Mouse (Mus musculus) c-Kit-positive CD71-positive TER-119-negative erythroid progenitor cells, embryonic 14.5 days (primary cell): ENCODE measurements around the gene Svop.

Source experiments
- DNase-seq: peaks from one replicate; pipeline ENCODE4 v3.0.0-alpha.2; 2013; ENCODE audit warnings: low read depth

The Svop gene

GRCm38 (mm10) chr5:114102807-114103206 is 11.4 kb upstream of the Svop start:
- DNase-seq: no peak

- no peak for DNase-seq
These were observed 10.5 kb upstream of the Svop start for GRCm38 (mm10) chr5:114101873-114102272.

- DNase-seq: no peak
These were observed 9.2 kb upstream of the Svop start for GRCm38 (mm10) chr5:114100390-114101099.

- peak; percentile 65 for DNase-seq
These were observed 8.5 kb upstream of the Svop start for GRCm38 (mm10) chr5:114099709-114100389.

GRCm38 (mm10) chr5:114090421-114091013 is 853 bp downstream of the Svop start:
- DNase-seq: no peak

GRCm38 (mm10) chr5:114087875-114088480 is 3.4 kb downstream of the Svop start:
- DNase-seq: no peak

- DNase-seq: no peak
These were observed 5.9 kb downstream of the Svop start for GRCm38 (mm10) chr5:114085501-114085900.

GRCm38 (mm10) chr5:114077009-114077408 is 14.4 kb downstream of the Svop start:
- no peak for DNase-seq

- no peak for DNase-seq
These were observed 19.1 kb downstream of the Svop start for GRCm38 (mm10) chr5:114072262-114072661.

- no peak for DNase-seq
These were observed 20.5 kb downstream of the Svop start for GRCm38 (mm10) chr5:114070858-114071257.

GRCm38 (mm10) chr5:114067982-114068381 is 23.4 kb downstream of the Svop start:
- DNase-seq: no peak

GRCm38 (mm10) chr5:114067543-114067942 is 23.8 kb downstream of the Svop start:
- DNase-seq: no peak

GRCm38 (mm10) chr5:114066601-114067000 is 24.8 kb downstream of the Svop start:
- DNase-seq: no peak

GRCm38 (mm10) chr5:114065161-114065560 is 26.2 kb downstream of the Svop start, which contains the start of gene Usp30:
Usp30 (plus strand) TSS chr5:114065461.
- DNase-seq: no peak

- DNase-seq: no peak
These were observed 27.4 kb downstream of the Svop start for GRCm38 (mm10) chr5:114063958-114064357.

GRCm38 (mm10) chr5:114061675-114062074 is 29.7 kb downstream of the Svop start:
- DNase-seq: no peak

GRCm38 (mm10) chr5:114057129-114057731 is 34.1 kb downstream of the Svop start:
- no peak for DNase-seq

GRCm38 (mm10) chr5:114052246-114052761 is 39.1 kb downstream of the Svop start:
- peak; percentile 29 for DNase-seq

- DNase-seq: no peak
These were observed 42.5 kb downstream of the Svop start for GRCm38 (mm10) chr5:114048731-114049308.

- no peak for DNase-seq
These were observed 44.2 kb downstream of the Svop start for GRCm38 (mm10) chr5:114047182-114047581.

GRCm38 (mm10) chr5:114046604-114047003 is 44.8 kb downstream of the Svop start:
- no peak for DNase-seq

GRCm38 (mm10) chr5:114046151-114046550 is 45.2 kb downstream of the Svop start:
- no peak for DNase-seq
